Mouse (Mus musculus) heart, postnatal 25 days (tissue): ENCODE measurements around the gene Fgf10. TPM values are rescaled to one million over a fixed set of nuclear protein-coding genes. Genes with fewer than 3 reads are reported as not detected.

Experiments
- DNase-seq: peaks from one replicate; pipeline ENCODE4 v3.0.0; 2022; ENCODE audit warnings: low spot score
- intact Hi-C: fragments of 180-260 bp; cut with DNase I; formaldehyde crosslinking; loops from one replicate; pipeline ENCODE4 v1.15.1; 2025
- total RNA-seq, 2 experiments: library from RNA; stranded (reverse); gene quantifications; 2 replicates each; pipeline ENCODE4 v1.2.3; 2021

Gene Fgf10
- total RNA-seq, 2 experiments from 2014 or later = 0.26 to 0.31 TPM

DNA sequence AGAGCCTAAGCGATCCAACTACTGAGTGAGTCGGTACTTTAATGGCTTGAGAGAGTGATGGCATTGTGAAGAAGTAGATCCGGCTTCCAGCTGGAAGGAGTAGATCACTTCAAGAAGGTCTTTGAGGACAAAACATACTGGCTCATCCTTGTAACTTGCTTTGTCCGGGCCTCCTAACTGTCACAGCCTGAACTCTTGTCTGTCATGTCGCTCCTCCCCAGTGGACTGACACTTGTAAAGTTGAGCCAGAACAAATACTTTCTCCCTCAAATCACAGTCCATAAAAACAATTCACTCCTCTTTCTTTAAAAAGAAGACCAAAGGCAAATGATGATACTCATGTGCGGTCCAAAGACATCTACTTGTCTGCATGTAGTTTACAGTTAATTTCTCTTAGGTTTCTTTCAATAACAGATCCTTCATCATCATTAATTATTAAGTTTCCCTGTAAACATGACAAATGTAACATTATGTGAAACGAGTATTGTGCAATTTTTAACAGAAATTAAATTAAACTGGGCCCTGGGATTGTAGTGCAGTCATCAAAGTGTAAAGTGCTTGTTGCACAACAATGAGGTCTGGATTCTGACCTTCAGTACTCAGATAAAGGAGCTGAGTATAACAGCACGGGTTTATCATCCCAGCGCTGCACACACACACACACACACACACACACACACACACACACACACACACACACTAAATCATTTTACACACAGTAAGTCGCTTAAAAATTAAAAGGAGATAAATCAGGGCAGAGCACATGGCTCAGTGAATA is 159.2 kb downstream of the Fgf10 start:
- DNase-seq = no peak
- intact Hi-C loops = no loop called here

DNA sequence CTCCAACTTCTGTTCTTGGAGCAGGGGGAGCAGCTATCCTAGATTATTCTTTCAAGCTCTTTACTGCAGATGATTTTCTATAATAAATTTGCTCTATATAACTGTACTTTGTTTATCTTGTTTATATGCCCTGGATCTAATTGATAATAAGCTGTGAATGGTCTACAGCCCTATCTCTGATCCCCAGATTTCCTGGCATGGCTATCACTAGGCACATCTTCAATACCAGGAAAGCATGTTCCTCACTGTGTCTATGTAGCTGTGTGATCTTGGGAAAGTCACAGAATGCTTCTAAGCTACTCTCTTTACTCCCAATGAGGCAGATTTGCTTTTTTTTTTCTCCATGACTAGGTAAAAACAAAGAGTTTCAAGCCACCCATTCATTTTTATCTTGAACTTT is 164.4 kb downstream of the Fgf10 start:
- DNase-seq = no peak
- intact Hi-C loops = no loop called here

DNA sequence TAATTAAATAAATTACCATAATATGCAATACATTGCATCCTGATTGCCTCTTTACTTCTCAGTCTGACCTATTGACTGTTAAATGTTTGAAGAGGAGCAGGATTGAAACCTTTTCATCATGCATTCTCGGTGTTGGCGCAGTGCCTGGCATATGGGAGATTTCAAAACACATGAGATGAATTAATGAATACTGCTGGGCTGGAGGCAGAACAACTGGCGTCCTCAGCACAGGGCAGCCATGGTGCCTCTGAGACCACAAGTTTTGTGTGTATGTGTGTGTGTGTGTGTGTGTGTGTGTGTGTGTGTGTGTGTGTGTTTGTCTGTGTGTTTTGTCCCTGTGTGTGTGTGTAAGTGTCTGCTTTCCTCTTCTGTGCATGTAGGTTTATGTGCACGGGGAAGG is 165.5 kb downstream of the Fgf10 start:
- DNase-seq = no peak
- intact Hi-C loops = no loop called here
